Mouse (Mus musculus): Measurements from ENCODE around the gene Ubr7. TPM values are rescaled to one million over a fixed set of nuclear protein-coding genes. Genes with fewer than 3 reads are reported as not detected.

Ubr7 gene
- polyA plus RNA-seq, 1 experiment from 2014 or later = 46.7 TPM

- ATAC-seq (ENCODE audit: insufficient number of reproducible peaks, insufficient read depth, low FRiP score, low TSS enrichment, low read depth) = no peak
- no peaks in the 10 kb centered on the region for H3K9me3 ChIP-seq
- 61% methylated on average over 6 of the region's 6 CpGs for WGBS
- no peaks in the 10 kb centered on the region for H3K27me3 ChIP-seq
- no peak overlapping the region for H3K27ac ChIP-seq
- no peak overlapping the region for H3K9ac ChIP-seq (replicated peaks)
- H3K4me1 ChIP-seq (replicated peaks) = peaks cover 9% of the 10 kb centered on the region
- H3K36me3 ChIP-seq = no peaks in the 10 kb centered on the region
- no peak overlapping the region for H3K4me2 ChIP-seq
- H3K4me3 ChIP-seq (replicated peaks) = no peak overlapping the region
Observed at GRCm38 (mm10) chr12:102723861-102724260, 33.9 kb upstream of the Ubr7 start.

DNA sequence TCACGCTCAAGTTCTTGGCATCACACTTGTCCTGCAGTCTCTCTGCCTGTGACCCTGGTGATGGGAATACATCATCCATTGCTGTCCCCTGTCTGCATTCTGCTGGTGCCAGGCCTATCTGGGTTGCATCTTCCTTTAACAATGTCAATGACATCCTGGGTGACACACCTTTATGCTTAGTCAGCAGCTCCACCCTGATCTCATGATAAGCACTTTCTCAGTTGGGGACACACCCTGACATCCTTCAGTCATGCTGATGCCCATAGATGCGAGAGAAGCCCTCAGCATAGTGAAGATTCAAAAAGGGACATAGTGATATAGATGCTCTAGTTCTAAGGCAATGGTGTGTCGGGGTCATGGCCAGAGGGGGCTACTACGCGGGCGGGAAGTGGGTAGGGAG is 32.6 kb upstream of the Ubr7 start:
- Histone ChIP-seq H3K4me3 (replicated peaks) (no peak overlapping the region), H3K9me3 (no peaks in the 10 kb centered on the region), H3K4me2 (no peak overlapping the region), H3K27ac (no peak overlapping the region), H3K4me1 (replicated peaks) (peaks cover 6% of the 10 kb centered on the region), H3K27me3 (no peaks in the 10 kb centered on the region), H3K36me3 (no peaks in the 10 kb centered on the region), H3K9ac (replicated peaks) (no peak overlapping the region)
- no peak for ATAC-seq (ENCODE audit: insufficient number of reproducible peaks, insufficient read depth, low FRiP score, low TSS enrichment, low read depth)
- WGBS = 90% methylated on average over 6 of the region's 6 CpGs

- no peaks in the 10 kb centered on the region for H3K9me3 ChIP-seq
- no peaks in the 10 kb centered on the region for H3K27me3 ChIP-seq
- no peak for ATAC-seq (ENCODE audit: insufficient number of reproducible peaks, insufficient read depth, low FRiP score, low TSS enrichment, low read depth)
- no peak overlapping the region for H3K4me2 ChIP-seq
- 79% methylated on average over 7 of the region's 7 CpGs for WGBS
- no peaks in the 10 kb centered on the region for H3K36me3 ChIP-seq
- H3K4me3 ChIP-seq (replicated peaks) = no peak overlapping the region
- H3K9ac ChIP-seq (replicated peaks) = no peak overlapping the region
- H3K4me1 ChIP-seq (replicated peaks) = peaks cover 10% of the 10 kb centered on the region
- no peak overlapping the region for H3K27ac ChIP-seq
Observed at GRCm38 (mm10) chr12:102725761-102726175, 32.0 kb upstream of the Ubr7 start.

DNA sequence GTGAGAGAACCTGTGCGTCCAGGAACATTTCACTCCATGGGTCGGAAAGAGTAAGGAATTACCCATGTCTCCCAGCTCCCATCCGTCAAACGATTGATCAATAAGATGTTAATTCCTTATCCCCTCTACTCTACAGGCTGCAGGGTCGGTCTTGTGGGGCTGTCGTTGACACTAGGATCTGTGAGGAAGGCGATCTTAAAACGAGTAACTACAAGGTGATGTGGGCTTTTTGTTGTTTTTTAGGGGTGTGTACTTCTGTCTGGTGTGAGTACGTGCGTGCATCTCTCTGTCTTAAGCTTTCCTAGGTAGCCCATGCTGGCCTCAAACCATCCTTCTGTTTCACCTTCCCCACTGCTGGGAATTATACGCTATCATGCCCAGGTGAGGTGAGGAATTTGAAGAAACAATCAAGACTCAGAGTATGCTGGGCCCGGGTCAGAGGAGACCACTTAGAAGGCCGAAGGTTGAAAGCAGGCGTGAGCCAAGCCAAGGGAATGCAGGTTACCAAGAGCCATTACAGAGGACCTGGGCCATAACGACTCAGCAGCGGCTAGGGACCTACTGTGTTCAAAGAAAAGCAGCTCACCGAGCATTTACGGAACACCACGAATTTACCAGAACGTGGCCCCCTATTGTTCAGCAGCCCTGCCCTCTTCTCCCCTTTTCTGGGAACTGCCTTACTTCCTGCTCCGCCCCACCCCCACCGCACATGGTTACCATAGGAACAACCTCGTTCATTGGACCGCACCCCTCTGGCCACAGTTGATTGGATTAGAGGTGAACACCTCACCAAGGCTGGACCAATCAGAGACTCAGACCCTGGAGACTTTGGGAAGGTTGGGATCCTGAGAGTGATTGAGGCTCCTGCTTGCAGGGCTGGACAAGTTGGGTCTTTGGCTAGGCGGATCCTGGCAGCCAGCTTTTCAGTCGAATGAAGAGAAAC is 27.6 kb upstream of the Ubr7 start:
- H3K4me3 ChIP-seq (replicated peaks) = peak overlapping the region; percentile 26
- no peaks in the 10 kb centered on the region for H3K36me3 ChIP-seq
- H3K27me3 ChIP-seq = no peaks in the 10 kb centered on the region
- peak overlapping the region; percentile 97 for H3K27ac ChIP-seq
- 0 out of 2 replicates have a peak overlapping the region, but pooled peaks have one; percentile 34 for H3K9ac ChIP-seq (replicated peaks)
- H3K4me2 ChIP-seq = peak overlapping the region; percentile 53
- H3K4me1 ChIP-seq (replicated peaks) = peaks cover 22% of the 10 kb centered on the region
- peak; percentile 95 for ATAC-seq (ENCODE audit: insufficient number of reproducible peaks, insufficient read depth, low FRiP score, low TSS enrichment, low read depth)
- WGBS = 29% methylated on average over 26 of the region's 26 CpGs
- no peaks in the 10 kb centered on the region for H3K9me3 ChIP-seq

- peak overlapping the region; percentile 11; the same call in 1 of the 2 replicates for H3K4me3 ChIP-seq (replicated peaks)
- no peaks in the 10 kb centered on the region for H3K36me3 ChIP-seq
- H3K9me3 ChIP-seq = no peaks in the 10 kb centered on the region
- peak overlapping the region; percentile 97 for H3K27ac ChIP-seq
- H3K4me1 ChIP-seq (replicated peaks) = peaks cover 22% of the 10 kb centered on the region
- ATAC-seq (ENCODE audit: insufficient number of reproducible peaks, insufficient read depth, low FRiP score, low TSS enrichment, low read depth) = peak; percentile 74
- H3K27me3 ChIP-seq = no peaks in the 10 kb centered on the region
- peak overlapping the region; percentile 53 for H3K4me2 ChIP-seq
- 0 out of 2 replicates have a peak overlapping the region, but pooled peaks have one; percentile 34 for H3K9ac ChIP-seq (replicated peaks)
- WGBS = 14% methylated on average over 16 of the region's 16 CpGs
Observed at GRCm38 (mm10) chr12:102730798-102731619, 26.8 kb upstream of the Ubr7 start.

DNA sequence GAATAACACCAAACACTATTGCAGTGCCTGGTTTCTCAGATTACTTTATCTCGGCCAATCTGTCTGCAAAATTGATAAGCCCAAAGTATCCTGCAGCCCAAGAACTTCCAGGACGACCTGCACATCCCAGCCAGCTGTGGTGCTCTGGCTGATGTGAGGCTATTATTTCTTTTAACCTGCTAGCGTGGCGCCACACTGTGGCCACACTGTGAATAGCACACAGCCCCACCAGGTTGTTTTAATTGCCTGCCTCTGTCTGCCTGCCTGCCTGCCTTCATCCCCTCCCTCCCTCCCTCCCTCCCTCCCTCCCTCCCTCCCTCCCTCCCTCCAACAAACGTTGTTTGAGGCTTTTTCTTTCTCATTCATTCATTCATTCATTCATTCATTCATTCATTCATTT is 24.4 kb upstream of the Ubr7 start:
- 8% methylated on average over 5 of the region's 5 CpGs for WGBS
- Histone ChIP-seq H3K27me3 (no peaks in the 10 kb centered on the region), H3K4me1 (replicated peaks) (peaks cover 22% of the 10 kb centered on the region), H3K36me3 (no peaks in the 10 kb centered on the region), H3K27ac (no peak overlapping the region), H3K4me3 (replicated peaks) (no peak overlapping the region), H3K9me3 (no peaks in the 10 kb centered on the region), H3K4me2 (no peak overlapping the region), H3K9ac (replicated peaks) (no peak overlapping the region)
- no peak for ATAC-seq (ENCODE audit: insufficient number of reproducible peaks, insufficient read depth, low FRiP score, low TSS enrichment, low read depth)

- Histone ChIP-seq H3K4me1 (replicated peaks) (peaks cover 12% of the 10 kb centered on the region), H3K9ac (replicated peaks) (no peak overlapping the region), H3K9me3 (no peaks in the 10 kb centered on the region), H3K27me3 (no peaks in the 10 kb centered on the region), H3K4me2 (no peak overlapping the region), H3K4me3 (replicated peaks) (no peak overlapping the region), H3K27ac (no peak overlapping the region), H3K36me3 (peaks cover 6% of the 10 kb centered on the region; the same call in 1 of the 2 replicates)
- WGBS = 82% methylated on average over 5 of the region's 5 CpGs
- no peak for ATAC-seq (ENCODE audit: insufficient number of reproducible peaks, insufficient read depth, low FRiP score, low TSS enrichment, low read depth)
Observed at GRCm38 (mm10) chr12:102739096-102739495, 18.7 kb upstream of the Ubr7 start.

DNA sequence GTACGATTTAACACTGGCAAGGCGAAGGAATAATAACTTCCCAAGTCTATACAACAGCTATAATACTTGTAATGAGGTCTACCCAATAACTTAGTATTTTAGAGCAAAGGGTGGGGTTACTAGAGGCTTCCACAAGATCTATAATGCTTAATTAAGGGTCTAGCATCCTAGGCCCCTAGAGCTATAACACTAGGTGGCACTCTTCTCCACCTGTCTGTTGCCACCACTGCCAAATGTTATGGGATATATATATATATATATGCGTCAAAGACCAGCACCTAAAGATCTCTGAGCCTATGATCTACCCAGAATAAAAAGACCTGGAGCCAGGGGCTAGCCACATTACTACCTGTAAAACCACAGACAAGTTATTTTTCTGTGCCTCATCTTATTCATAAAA is 17.5 kb upstream of the Ubr7 start:
- H3K4me1 ChIP-seq (replicated peaks) = peaks cover 21% of the 10 kb centered on the region
- no peak for ATAC-seq (ENCODE audit: insufficient number of reproducible peaks, insufficient read depth, low FRiP score, low TSS enrichment, low read depth)
- 59% methylated on average over 3 of the region's 3 CpGs for WGBS

GRCm38 (mm10) chr12:102742056-102742455 is 15.7 kb upstream of the Ubr7 start:
- Histone ChIP-seq H3K9me3 (no peaks in the 10 kb centered on the region), H3K27me3 (no peaks in the 10 kb centered on the region), H3K4me2 (no peak overlapping the region), H3K27ac (no peak overlapping the region), H3K4me3 (replicated peaks) (no peak overlapping the region), H3K36me3 (peaks cover 6% of the 10 kb centered on the region; the same call in 1 of the 2 replicates), H3K9ac (replicated peaks) (no peak overlapping the region), H3K4me1 (replicated peaks) (peaks cover 21% of the 10 kb centered on the region)
- WGBS = 84% methylated on average over 7 of the region's 7 CpGs
- no peak for ATAC-seq (ENCODE audit: insufficient number of reproducible peaks, insufficient read depth, low FRiP score, low TSS enrichment, low read depth)

More for the DNA sequence above, 17.5 kb upstream of the Ubr7 start:
- H3K36me3 ChIP-seq = peaks cover 6% of the 10 kb centered on the region; the same call in 1 of the 2 replicates
- H3K9me3 ChIP-seq = no peaks in the 10 kb centered on the region
- H3K4me2 ChIP-seq = no peak overlapping the region
- H3K9ac ChIP-seq (replicated peaks) = no peak overlapping the region
- no peaks in the 10 kb centered on the region for H3K27me3 ChIP-seq
- H3K4me3 ChIP-seq (replicated peaks) = no peak overlapping the region
- H3K27ac ChIP-seq = no peak overlapping the region

DNA sequence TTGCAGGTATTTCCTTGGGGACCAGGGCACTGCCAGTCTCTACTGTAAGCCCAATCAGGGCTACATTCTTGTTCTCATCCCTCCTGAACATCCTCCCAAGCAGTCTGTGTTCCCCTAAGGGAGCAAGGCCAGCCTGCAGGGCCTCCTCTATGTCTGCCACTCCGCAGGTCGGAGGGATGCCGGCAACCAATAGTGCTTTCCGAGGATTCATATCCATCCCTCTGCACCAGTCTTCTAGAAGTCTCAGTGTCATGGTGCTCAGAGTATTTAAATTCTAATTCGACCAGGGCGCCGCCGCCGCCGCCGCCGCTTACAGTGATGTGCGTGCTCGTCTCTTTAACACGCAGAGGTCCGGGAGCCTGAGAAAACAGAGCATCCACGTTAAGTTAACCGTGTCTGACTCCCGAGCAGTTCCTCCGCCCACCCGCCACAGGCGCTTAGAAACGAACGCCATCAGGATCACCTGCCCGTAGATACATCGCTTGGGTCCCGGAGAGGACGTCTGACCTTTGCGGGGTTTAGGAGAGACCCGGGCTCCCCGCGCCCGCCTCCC is 14.7 kb upstream of the Ubr7 start:
- Histone ChIP-seq H3K27ac (peak overlapping the region; percentile 90), H3K4me2 (peak overlapping the region; percentile 84), H3K9ac (replicated peaks) (peak overlapping the region; percentile 82), H3K27me3 (no peaks in the 10 kb centered on the region), H3K4me1 (replicated peaks) (peaks cover 21% of the 10 kb centered on the region), H3K36me3 (peaks cover 7% of the 10 kb centered on the region; the same call in 1 of the 2 replicates), H3K9me3 (no peaks in the 10 kb centered on the region), H3K4me3 (replicated peaks) (peak overlapping the region; percentile 80)
- ATAC-seq (ENCODE audit: insufficient number of reproducible peaks, insufficient read depth, low FRiP score, low TSS enrichment, low read depth) = peak; percentile 21; the same call in 1 of the 2 replicates
- under 1% methylated on average over 33 of the region's 33 CpGs for WGBS
